Mouse (Mus musculus) kidney, embryonic 16.5 days (tissue): ENCODE data around the gene Srsf1. TPM values are rescaled to one million over a fixed set of nuclear protein-coding genes. Genes with fewer than 3 reads are reported as not detected.

Experiments used
- ATAC-seq: fragments of 200-750 bp; cut with Nextera tagmentation; 2 replicates; pipeline ENCODE4 v1.8.0; 2017; ENCODE audit warnings: moderate TSS enrichment; ENCODE audit not compliant: low FRiP score, low TSS enrichment
- H3K27ac ChIP-seq: fragments of 300-500 bp; sonication (generic); 2 replicates; pipeline ENCODE4 v1.5.1; 2014; ENCODE audit warnings: low read length
- H3K27me3 ChIP-seq: fragments of 300-500 bp; sonication (generic); 2 replicates; pipeline ENCODE4 v1.6.1; 2014; ENCODE audit warnings: low read length, control low read depth, mixed read lengths; ENCODE audit not compliant: insufficient read depth
- H3K36me3 ChIP-seq: fragments of 300-500 bp; sonication (generic); 2 replicates; pipeline ENCODE4 v1.6.1; 2014; ENCODE audit warnings: low read length, control low read depth, mixed read lengths; ENCODE audit not compliant: insufficient read depth
- H3K4me1 ChIP-seq: fragments of 300-500 bp; sonication (generic); 2 replicates; pipeline ENCODE4 v1.6.1; 2014; ENCODE audit warnings: low read length, control low read depth, mixed read lengths; ENCODE audit not compliant: insufficient read depth
- H3K4me2 ChIP-seq: fragments of 300-500 bp; sonication (generic); replicated peaks from 2 replicates; pipeline ENCODE4 v1.6.1; 2014; ENCODE audit warnings: low read depth, low read length
- H3K4me3 ChIP-seq: fragments of 300-500 bp; sonication (generic); 2 replicates; pipeline ENCODE4 v1.5.1; 2014; ENCODE audit warnings: mild to moderate bottlenecking, low read length
- H3K9ac ChIP-seq: fragments of 300-500 bp; sonication (generic); replicated peaks from 2 replicates; pipeline ENCODE4 v1.6.1; 2014; ENCODE audit warnings: low read length
- H3K9me3 ChIP-seq: fragments of 300-500 bp; sonication (generic); 2 replicates; pipeline ENCODE4 v1.6.1; 2016; ENCODE audit warnings: low read length, control low read depth
- WGBS: fragments of 180-500 bp; shearing (Covaris S2); extraction: QIAGEN DNeasy Blood & Tissue Kit; methylation state at CpG from one replicate; pipeline ENCODE4 v1.1.7; 2014; 5-methylcytosine and 5-hydroxymethylcytosine counted together
- polyA plus RNA-seq: library from polyadenylated mRNA; unstranded; fragments of >200 nt; fragmentation: Nextera tagmentation; extraction: Ambion mirVana; gene quantifications from 2 replicates; pipeline ENCODE4 v1.2.1, GENCODE M21; 2015

The Srsf1 gene
- polyA plus RNA-seq, 1 experiment from 2014 or later, result 283 TPM

- peak overlapping the region; percentile 44 for H3K4me3 ChIP-seq
- peak overlapping the region; percentile 64 for H3K9ac ChIP-seq
- H3K27me3 ChIP-seq, result no peaks in the 10 kb centered on the region
- WGBS, result 8% methylated on average over 25 of the region's 25 CpGs
- peaks cover 15% of the 10 kb centered on the region for H3K4me1 ChIP-seq
- no peaks in the 10 kb centered on the region for H3K9me3 ChIP-seq
- H3K4me2 ChIP-seq, result peak overlapping the region; percentile 80
- H3K36me3 ChIP-seq, result peaks cover 11% of the 10 kb centered on the region
- peak overlapping the region; percentile 63; the same call in 1 of the 2 replicates for H3K27ac ChIP-seq
- ATAC-seq, result peak; percentile 94
Observed at GRCm38 (mm10) chr11:88086737-88087627, 39.8 kb downstream of the Srsf1 start.

GRCm38 (mm10) chr11:88089150-88089549 lies 42.0 kb downstream of the Srsf1 start:
- ATAC-seq, result no peak
- 51% methylated on average over 5 of the region's 5 CpGs for WGBS
- H3K9ac ChIP-seq, result no peak overlapping the region

GRCm38 (mm10) chr11:88090293-88090692 lies 43.1 kb downstream of the Srsf1 start:
- Histone ChIP-seq H3K4me2 (no peak overlapping the region), H3K9me3 (no peaks in the 10 kb centered on the region), H3K36me3 (no peaks in the 10 kb centered on the region), H3K9ac (no peak overlapping the region), H3K4me1 (peaks cover 15% of the 10 kb centered on the region), H3K27me3 (no peaks in the 10 kb centered on the region), H3K4me3 (no peak overlapping the region), H3K27ac (no peak overlapping the region)
- no peak for ATAC-seq
- 62% methylated on average over 5 of the region's 5 CpGs for WGBS

More at GRCm38 (mm10) chr11:88089150-88089549, 42.0 kb downstream of the Srsf1 start:
- Histone ChIP-seq H3K4me1 (peaks cover 15% of the 10 kb centered on the region), H3K27me3 (no peaks in the 10 kb centered on the region), H3K4me3 (no peak overlapping the region), H3K9me3 (no peaks in the 10 kb centered on the region), H3K4me2 (no peak overlapping the region), H3K27ac (no peak overlapping the region), H3K36me3 (no peaks in the 10 kb centered on the region)

- ATAC-seq, result no peak
- Histone ChIP-seq H3K27me3 (0 out of 2 replicates have a peak, but pooled peaks cover 3% of the 10 kb centered on the region), H3K4me1 (peaks cover 12% of the 10 kb centered on the region), H3K9me3 (no peaks in the 10 kb centered on the region), H3K36me3 (no peaks in the 10 kb centered on the region), H3K4me2 (no peak overlapping the region), H3K27ac (no peak overlapping the region), H3K4me3 (no peak overlapping the region), H3K9ac (no peak overlapping the region)
- 82% methylated on average over 1 of the region's 1 CpGs for WGBS
Observed at GRCm38 (mm10) chr11:88091949-88092348, 44.8 kb downstream of the Srsf1 start.

DNA sequence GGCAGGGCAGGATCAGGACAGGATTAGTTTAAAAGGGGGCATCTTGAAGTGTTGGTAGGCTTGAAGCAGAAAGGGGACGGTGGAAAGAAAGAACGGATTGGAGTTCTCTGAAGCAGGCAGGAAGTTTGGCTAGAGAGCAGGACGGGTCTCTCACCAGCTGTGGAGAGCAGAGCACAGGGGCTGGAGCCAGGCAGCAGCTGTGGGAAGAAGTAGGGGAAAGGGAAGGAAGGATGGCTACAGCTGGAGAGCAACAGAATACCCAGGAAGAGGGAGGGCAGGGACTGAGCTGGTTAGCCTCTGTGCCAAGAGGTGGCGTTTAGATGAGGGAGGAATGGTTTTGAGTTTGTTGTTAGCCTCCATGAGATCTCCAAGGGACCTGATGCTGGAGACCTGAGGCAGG lies 50.0 kb downstream of the Srsf1 start:
- H3K9ac ChIP-seq, result no peak overlapping the region
- H3K4me1 ChIP-seq, result peaks cover 32% of the 10 kb centered on the region
- ATAC-seq, result peak; percentile 59
- H3K4me3 ChIP-seq, result no peak overlapping the region
- H3K27ac ChIP-seq, result peak overlapping the region; percentile 43; the same call in 1 of the 2 replicates
- 0 out of 2 replicates have a peak overlapping the region, but pooled peaks have one; percentile 70 for H3K4me2 ChIP-seq
- 0 out of 2 replicates have a peak, but pooled peaks cover 3% of the 10 kb centered on the region for H3K27me3 ChIP-seq
- no peaks in the 10 kb centered on the region for H3K9me3 ChIP-seq
- WGBS, result 19% methylated on average over 4 of the region's 4 CpGs
- no peaks in the 10 kb centered on the region for H3K36me3 ChIP-seq

DNA sequence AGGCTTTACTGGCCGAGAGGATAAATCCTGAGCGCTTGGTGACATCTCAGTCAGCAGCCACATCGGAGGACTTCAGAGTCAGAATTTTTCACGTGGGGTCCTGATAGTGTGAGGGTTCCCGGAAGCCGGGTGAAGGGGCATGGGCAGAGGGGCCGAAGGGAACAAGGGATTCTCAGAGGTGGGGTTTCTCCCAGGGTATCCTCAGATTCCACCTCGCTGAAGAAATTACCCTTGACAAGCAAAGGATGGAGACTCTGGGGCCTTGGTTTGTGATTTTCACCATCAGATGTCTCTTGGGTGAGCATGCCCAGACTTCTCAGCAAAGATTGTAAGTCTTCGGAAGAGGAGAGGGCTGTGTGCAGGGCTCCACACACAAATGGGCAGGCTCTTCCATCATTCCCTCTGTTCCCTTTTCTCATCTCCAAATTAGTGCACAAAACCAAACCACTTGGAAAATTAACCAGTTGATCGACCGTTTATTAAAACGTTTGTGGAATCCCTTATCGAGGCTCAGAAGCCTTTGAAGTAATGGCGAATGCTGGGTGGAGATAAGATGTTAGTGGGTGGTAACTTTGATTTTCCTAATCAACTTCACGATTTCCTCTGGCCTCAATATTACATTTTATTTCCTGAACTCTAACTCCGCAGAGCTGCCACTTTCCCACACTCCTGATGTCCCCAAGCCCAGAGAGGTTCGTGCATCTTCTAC lies 51.0 kb downstream of the Srsf1 start, which contains the start of gene Cuedc1:
Gene Cuedc1 (plus strand): TSS at position 38 of the 709 bp plus-strand sequence.
- 0 out of 2 replicates have a peak, but pooled peaks cover 3% of the 10 kb centered on the region for H3K27me3 ChIP-seq
- H3K9ac ChIP-seq, result peak within 1 kb of the TSS; percentile 97
- H3K4me1 ChIP-seq, result peaks cover 32% of the 10 kb centered on the region
- peak within 1 kb of the TSS; percentile 70 for H3K4me2 ChIP-seq
- no peak for ATAC-seq
- no peaks in the 10 kb centered on the region for H3K36me3 ChIP-seq
- no peaks in the 10 kb centered on the region for H3K9me3 ChIP-seq
- peak within 1 kb of the TSS; percentile 96 for H3K27ac ChIP-seq
- peak within 1 kb of the TSS; percentile 74 for H3K4me3 ChIP-seq
- WGBS, result 24% methylated on average over 17 of the region's 17 CpGs

- H3K36me3 ChIP-seq, result no peaks in the 10 kb centered on the region
- no peaks in the 10 kb centered on the region for H3K9me3 ChIP-seq
- H3K4me3 ChIP-seq, result peak overlapping the region; percentile 74
- H3K4me2 ChIP-seq, result peak overlapping the region; percentile 70
- 0 out of 2 replicates have a peak, but pooled peaks cover 3% of the 10 kb centered on the region for H3K27me3 ChIP-seq
- peak overlapping the region; percentile 96 for H3K27ac ChIP-seq
- under 1% methylated on average over 65 of the region's 95 CpGs for WGBS
- H3K9ac ChIP-seq, result peak overlapping the region; percentile 97
- peaks cover 32% of the 10 kb centered on the region for H3K4me1 ChIP-seq
- ATAC-seq, result peak; percentile 53
Observed at GRCm38 (mm10) chr11:88098787-88099598, 51.8 kb downstream of the Srsf1 start.

GRCm38 (mm10) chr11:88099599-88100023 lies 52.4 kb downstream of the Srsf1 start:
- H3K27me3 ChIP-seq, result 0 out of 2 replicates have a peak, but pooled peaks cover 3% of the 10 kb centered on the region
- peak overlapping the region; percentile 70 for H3K4me2 ChIP-seq
- H3K36me3 ChIP-seq, result no peaks in the 10 kb centered on the region
- H3K4me3 ChIP-seq, result peak overlapping the region; percentile 74
- H3K9ac ChIP-seq, result peak overlapping the region; percentile 97
- ATAC-seq, result peak; percentile 77
- peaks cover 32% of the 10 kb centered on the region for H3K4me1 ChIP-seq
- H3K27ac ChIP-seq, result peak overlapping the region; percentile 96
- H3K9me3 ChIP-seq, result no peaks in the 10 kb centered on the region
- WGBS, result under 1% methylated on average over 32 of the region's 38 CpGs

DNA sequence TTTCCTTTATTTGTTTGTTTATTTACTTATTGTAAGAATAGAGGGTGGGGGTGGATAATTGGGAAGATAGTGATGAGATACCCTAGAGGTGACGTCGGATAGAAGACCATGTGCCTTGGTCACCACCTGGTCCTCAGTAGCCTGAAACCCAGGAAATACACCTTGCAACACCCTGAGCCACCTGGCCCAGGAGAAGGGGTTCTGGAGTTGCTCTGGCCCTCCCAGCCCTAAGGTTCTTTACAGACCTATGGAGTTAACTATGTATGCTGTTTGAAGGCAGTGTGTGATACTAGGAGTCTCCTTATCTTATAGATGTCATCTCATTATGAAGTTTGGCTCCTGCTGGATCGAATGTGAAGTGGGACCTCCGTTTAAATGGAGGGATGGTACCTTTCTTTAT lies 53.0 kb downstream of the Srsf1 start:
- H3K4me1 ChIP-seq, result peaks cover 32% of the 10 kb centered on the region
- WGBS, result 37% methylated on average over 4 of the region's 4 CpGs
- H3K27me3 ChIP-seq, result 0 out of 2 replicates have a peak, but pooled peaks cover 3% of the 10 kb centered on the region
- no peaks in the 10 kb centered on the region for H3K36me3 ChIP-seq
- H3K9me3 ChIP-seq, result no peaks in the 10 kb centered on the region
- peak overlapping the region; percentile 74 for H3K4me3 ChIP-seq
- H3K9ac ChIP-seq, result peak overlapping the region; percentile 97; the same call in 1 of the 2 replicates
- H3K27ac ChIP-seq, result peak overlapping the region; percentile 96; the same call in 1 of the 2 replicates
- ATAC-seq, result no peak
- H3K4me2 ChIP-seq, result peak overlapping the region; percentile 70
